Mouse (Mus musculus) E14TG2a.4 (cell line): ENCODE measurements at regions not wholly inside any gene's neighbourhood (a gene's known extent, or its start where the extent isn't known, plus 50 kb on each side); places are given as distances from the start of the nearest gene placed in this dataset.

Experiments
- H3K27me3 ChIP-seq: 2 replicates; pipeline ENCODE4 v1.6.1; 2014; ENCODE audit warnings: low read length, control low read depth; ENCODE audit not compliant: insufficient read depth
- H3K36me3 ChIP-seq: 2 replicates; pipeline ENCODE4 v1.6.1; 2014; ENCODE audit warnings: low read length, control low read depth; ENCODE audit not compliant: insufficient read depth
- H3K4me1 ChIP-seq: replicated peaks from 2 replicates; pipeline ENCODE4 v1.6.1; 2014; ENCODE audit warnings: low read depth, low read length, control low read depth
- H3K4me3 ChIP-seq: replicated peaks from 2 replicates; pipeline ENCODE4 v1.5.1; 2014; ENCODE audit warnings: mild to moderate bottlenecking, low read length
- H3K9me3 ChIP-seq: 2 replicates; pipeline ENCODE4 v1.6.1; 2014; ENCODE audit warnings: low read length, control low read depth
- CTCF ChIP-seq: conservative IDR thresholded peaks from 2 replicates; pipeline ENCODE4 v1.5.1; 2014; ENCODE audit warnings: low read length
- NANOG ChIP-seq: IDR thresholded peaks from 2 replicates; pipeline ENCODE4 v1.6.1; 2014; ENCODE audit warnings: borderline replicate concordance, low read length, mixed read lengths
- POU5F1 ChIP-seq: IDR thresholded peaks from 2 replicates; pipeline ENCODE4 v1.6.1; 2014; ENCODE audit warnings: low read length, borderline replicate concordance

DNA sequence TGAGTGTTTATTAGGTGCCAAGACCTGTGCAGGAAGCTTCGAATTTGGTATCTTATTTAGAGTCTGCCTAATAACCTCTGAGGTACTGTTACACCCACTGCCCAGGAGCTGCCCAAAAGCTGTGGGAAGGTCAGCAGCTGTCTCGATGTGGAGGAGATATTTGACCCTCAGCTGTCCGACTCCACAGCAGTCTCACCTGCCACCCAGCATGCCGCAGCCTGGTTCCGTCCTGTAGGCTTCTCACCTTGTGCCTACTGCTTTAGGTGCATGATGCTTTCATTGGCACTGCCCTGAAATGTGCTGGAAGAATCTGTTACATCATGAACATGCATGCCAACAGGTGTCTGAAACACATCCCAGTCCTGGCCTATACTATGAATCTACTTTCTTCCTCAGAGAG, 444.9 kb upstream of the Gm765 start:
- Histone ChIP-seq H3K36me3 (no peaks in the 10 kb centered on the region), H3K4me1 (no peaks in the 10 kb centered on the region), H3K4me3 (no peak overlapping the region), H3K27me3 (no peaks in the 10 kb centered on the region), H3K9me3 (no peaks in the 10 kb centered on the region)
- no peak for TF ChIP-seq CTCF

DNA sequence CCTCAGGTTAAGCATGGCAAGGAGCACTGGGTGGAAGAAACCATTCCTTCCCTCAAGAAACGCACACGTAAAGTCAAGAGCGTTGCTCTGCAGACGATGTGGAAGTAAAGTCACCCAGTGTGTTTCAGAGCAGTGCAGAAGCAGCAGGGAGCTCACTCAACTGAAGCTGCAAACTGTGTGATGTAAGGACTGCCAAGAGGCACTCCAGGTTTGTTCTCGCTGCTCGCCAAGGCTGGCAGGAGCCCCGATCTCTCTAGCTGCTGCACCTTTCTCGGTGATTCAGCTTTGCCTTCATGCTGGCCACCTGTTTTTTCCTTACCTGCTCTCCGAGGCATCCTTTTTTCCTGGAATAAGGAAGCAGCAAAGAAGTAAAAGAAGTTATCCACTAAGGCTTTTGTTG, 439.5 kb upstream of the Gm765 start:
- no peak for TF ChIP-seq NANOG
- no peak for TF ChIP-seq CTCF
- no peak for TF ChIP-seq POU5F1
- Histone ChIP-seq H3K36me3 (no peaks in the 10 kb centered on the region), H3K4me3 (no peak overlapping the region), H3K9me3 (no peaks in the 10 kb centered on the region), H3K4me1 (no peaks in the 10 kb centered on the region), H3K27me3 (no peaks in the 10 kb centered on the region)

DNA sequence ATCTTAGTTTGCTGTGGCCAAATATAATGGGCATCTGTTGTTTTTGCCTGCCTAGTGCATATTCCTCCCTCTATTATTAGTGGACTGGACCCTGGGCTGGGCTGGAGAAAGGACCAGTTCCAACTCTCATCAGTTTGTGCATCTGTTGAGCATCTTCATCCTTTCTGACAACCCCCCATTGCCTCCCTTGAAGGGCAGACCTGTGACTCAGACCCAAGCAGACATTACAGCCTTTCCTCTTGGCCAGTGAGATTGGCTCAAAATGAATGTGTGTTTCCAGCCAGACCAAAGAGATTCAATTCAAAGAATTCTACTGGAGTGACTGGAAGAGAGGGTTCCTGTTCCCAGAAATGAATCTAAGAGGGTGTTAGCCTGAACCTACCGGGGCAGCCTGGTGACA, 433.2 kb upstream of the Gm765 start:
- no peak overlapping the region for H3K4me3 ChIP-seq
- no peaks in the 10 kb centered on the region for H3K4me1 ChIP-seq
- H3K36me3 ChIP-seq, result no peaks in the 10 kb centered on the region
- H3K9me3 ChIP-seq, result no peaks in the 10 kb centered on the region
- H3K27me3 ChIP-seq, result no peaks in the 10 kb centered on the region
- TF ChIP-seq CTCF (no peak), POU5F1 (no peak), NANOG (no peak)

GRCm38 (mm10) chr6:98769999-98770398, 427.4 kb upstream of the Gm765 start:
- Histone ChIP-seq H3K9me3 (no peaks in the 10 kb centered on the region), H3K4me1 (no peaks in the 10 kb centered on the region), H3K4me3 (no peak overlapping the region), H3K36me3 (no peaks in the 10 kb centered on the region), H3K27me3 (no peaks in the 10 kb centered on the region)
- TF ChIP-seq POU5F1 (no peak), CTCF (no peak), NANOG (no peak)

DNA sequence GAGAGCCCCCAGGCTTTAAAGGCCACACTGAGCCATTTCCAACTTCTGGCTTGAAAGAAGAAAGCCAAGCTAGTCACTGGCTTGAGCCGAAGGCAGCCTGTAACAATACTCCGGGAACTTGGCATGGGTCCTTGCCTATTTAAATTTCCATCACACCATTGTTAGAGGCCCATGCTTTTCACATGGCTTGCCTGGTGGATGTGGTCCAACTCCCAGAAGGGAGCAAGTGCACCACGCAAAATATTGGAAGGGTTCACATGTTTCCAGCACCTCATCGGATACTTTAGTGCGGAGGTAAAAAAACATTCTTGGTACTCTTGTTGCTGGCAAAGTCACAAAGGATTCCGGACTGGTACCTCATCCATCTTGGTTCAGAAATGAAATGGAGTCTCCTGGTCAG, 426.8 kb upstream of the Gm765 start:
- H3K36me3 ChIP-seq, result no peaks in the 10 kb centered on the region
- no peaks in the 10 kb centered on the region for H3K4me1 ChIP-seq
- H3K4me3 ChIP-seq, result no peak overlapping the region
- TF ChIP-seq NANOG (no peak), POU5F1 (no peak), CTCF (no peak)
- H3K9me3 ChIP-seq, result no peaks in the 10 kb centered on the region
- no peaks in the 10 kb centered on the region for H3K27me3 ChIP-seq

- Histone ChIP-seq H3K4me3 (no peak overlapping the region), H3K36me3 (no peaks in the 10 kb centered on the region), H3K27me3 (no peaks in the 10 kb centered on the region), H3K4me1 (no peaks in the 10 kb centered on the region), H3K9me3 (no peaks in the 10 kb centered on the region)
- TF ChIP-seq CTCF (no peak), POU5F1 (no peak), NANOG (no peak)
These were observed 425.3 kb upstream of the Gm765 start for GRCm38 (mm10) chr6:98767858-98768336.

DNA sequence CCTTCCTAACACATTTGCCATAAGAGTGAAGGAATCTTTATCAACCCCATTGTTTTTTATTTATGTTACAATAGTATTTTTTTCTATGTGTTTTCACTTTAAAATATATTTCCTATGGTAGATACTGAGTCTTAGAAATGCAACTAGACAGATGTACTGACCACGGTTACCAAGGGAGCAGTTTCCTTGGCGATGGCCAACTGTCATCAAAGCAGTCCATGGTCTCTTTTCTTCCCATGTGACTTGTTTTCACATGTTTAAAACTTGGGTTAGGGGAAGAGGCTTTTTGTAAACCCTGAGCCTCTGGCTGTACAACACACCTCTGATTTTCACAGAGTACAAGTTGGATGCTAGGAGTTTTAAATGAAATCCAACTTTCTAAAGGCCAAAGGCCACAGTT, 411.9 kb upstream of the Gm765 start:
- Histone ChIP-seq H3K27me3 (no peaks in the 10 kb centered on the region), H3K36me3 (no peaks in the 10 kb centered on the region), H3K9me3 (no peaks in the 10 kb centered on the region), H3K4me1 (no peaks in the 10 kb centered on the region), H3K4me3 (no peak overlapping the region)
- no peak for TF ChIP-seq NANOG
- TF ChIP-seq POU5F1, result no peak
- TF ChIP-seq CTCF, result no peak

- H3K9me3 ChIP-seq, result no peaks in the 10 kb centered on the region
- TF ChIP-seq CTCF (no peak), POU5F1 (no peak), NANOG (no peak)
- H3K4me1 ChIP-seq, result no peaks in the 10 kb centered on the region
- H3K36me3 ChIP-seq, result no peaks in the 10 kb centered on the region
- no peak overlapping the region for H3K4me3 ChIP-seq
- no peaks in the 10 kb centered on the region for H3K27me3 ChIP-seq
These were observed 406.1 kb upstream of the Gm765 start for GRCm38 (mm10) chr6:98748618-98749017.

DNA sequence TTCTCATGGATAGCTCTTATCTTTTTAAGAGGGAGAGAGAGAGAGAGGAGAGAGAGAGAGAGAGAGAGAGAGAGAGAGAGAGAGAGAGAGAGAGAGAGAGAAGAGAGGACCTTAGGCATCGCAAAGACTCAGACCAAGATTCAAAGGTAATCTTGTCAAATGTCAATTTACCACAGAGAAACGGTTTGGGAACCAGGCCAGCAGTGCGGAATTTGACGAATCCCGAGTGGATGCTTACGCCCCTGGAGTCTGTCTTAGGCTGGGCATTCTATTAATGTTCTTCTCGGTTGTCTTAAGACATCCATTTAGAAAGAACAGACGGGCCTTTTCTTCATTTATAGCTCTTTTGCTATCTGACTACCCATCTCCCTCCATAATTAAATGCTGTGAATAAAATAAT, 404.4 kb upstream of the Gm765 start:
- H3K9me3 ChIP-seq, result no peaks in the 10 kb centered on the region
- H3K36me3 ChIP-seq, result no peaks in the 10 kb centered on the region
- TF ChIP-seq CTCF, result no peak
- TF ChIP-seq NANOG, result no peak
- no peak for TF ChIP-seq POU5F1
- no peaks in the 10 kb centered on the region for H3K4me1 ChIP-seq
- no peaks in the 10 kb centered on the region for H3K27me3 ChIP-seq
- H3K4me3 ChIP-seq, result no peak overlapping the region

GRCm38 (mm10) chr6:98740447-98740846, 397.9 kb upstream of the Gm765 start:
- Histone ChIP-seq H3K4me3 (no peak overlapping the region), H3K9me3 (no peaks in the 10 kb centered on the region), H3K27me3 (no peaks in the 10 kb centered on the region), H3K4me1 (no peaks in the 10 kb centered on the region), H3K36me3 (no peaks in the 10 kb centered on the region)
- TF ChIP-seq NANOG (no peak), POU5F1 (no peak), CTCF (no peak)
